Mouse (Mus musculus) effector memory CD4-positive, alpha-beta T cell, adult 5 months (primary cell): Measurements from ENCODE around the gene Slc24a5. TPM values are rescaled to one million over a fixed set of nuclear protein-coding genes. Genes with fewer than 3 reads are reported as not detected.

Source experiments
- polyA plus RNA-seq: library from polyadenylated mRNA; unstranded; fragments of 100-300 nt; shearing (Covaris generic); gene quantifications from one replicate; pipeline ENCODE4 v1.2.1, GENCODE M21; 2017

Gene Slc24a5
- 1.4 TPM for polyA plus RNA-seq

DNA sequence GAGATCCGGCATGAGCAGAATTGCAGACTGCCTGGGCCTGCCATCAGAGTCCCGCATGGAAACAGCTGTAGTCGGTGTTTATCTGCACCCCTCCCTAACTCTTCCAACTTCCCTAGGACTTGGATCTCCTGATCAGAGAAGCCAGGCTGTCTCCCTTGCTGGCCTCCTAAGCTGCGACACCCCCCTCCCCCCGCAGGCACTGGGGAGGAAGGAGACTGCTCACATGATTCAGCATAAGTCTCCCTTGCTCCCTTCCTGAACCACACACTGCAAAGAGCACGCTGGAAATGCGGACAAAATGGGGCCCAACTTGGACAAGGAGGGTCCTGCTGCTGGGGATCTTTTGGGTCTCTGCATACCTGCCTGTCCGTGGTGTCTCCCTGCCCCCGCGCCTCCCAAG, at the start of gene Slc24a5:
Gene Slc24a5, plus strand, starts transcription at position 231 of the 400 bp plus-strand sequence.

DNA sequence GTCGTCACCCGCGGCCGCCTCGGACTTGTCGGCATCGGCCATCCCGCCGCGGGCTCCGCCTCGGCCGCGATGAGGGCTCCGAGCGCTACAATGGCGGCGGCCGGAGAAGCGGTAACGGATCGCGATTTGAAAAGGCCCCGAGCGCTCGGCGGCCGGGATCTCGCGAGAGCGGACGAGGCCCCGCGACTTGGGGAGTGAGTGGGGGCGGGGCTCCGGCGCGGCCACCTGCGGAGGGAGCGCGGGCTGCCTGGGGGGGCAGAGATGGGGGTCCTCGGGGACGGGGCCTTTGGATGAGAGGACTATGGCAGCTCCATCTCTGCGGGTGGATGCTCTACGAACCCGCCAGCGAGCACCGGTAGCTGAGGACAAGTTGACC, 55.5 kb downstream of the Slc24a5 start, which contains the start of gene Myef2:
Gene Myef2, minus strand, starts transcription at position 185 of the 376 bp plus-strand sequence.

DNA sequence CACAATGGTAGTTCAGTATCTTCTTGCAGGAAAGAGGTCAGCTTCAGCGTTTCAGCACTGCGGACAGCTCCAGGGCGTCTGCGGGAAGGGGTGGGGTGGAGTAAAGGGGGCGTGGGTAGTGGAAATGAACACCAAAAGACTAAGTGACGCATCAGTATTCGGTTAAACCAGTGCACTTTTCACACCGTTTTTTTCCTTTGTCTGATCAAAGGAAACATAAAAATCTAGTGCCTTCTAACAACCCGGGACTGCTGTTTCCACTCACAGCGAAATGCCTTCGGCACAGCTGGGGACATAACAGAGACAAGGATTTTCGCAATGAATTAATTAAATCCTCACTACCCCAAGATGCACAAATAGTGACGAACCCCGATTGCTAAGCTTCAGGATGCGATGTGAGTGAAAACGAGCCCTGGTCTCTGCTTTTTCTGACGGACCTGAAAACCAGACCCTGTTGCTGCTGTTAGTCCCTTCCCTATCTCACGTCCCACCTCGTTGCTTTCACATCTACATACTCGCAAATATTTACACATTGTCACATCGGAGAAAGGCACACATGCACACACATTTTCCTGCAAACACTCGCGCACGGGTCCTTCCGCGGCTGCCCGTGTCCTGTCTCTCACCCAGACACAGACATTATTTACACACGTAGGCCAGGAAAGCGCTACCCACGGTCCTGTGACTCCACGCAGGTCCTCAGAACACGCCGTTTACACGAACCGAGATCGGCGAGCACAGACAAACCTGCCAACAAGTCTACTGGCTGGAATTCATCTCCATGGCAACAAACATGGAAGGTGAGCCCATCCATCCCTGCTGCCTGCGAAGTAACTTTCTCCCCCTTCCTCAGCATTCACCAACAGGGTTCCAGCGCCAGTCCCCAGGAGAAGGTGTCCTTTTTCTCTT, 68.2 kb downstream of the Slc24a5 start, which contains the start of gene Ctxn2:
Gene Ctxn2, plus strand, starts transcription at position 790 of the 909 bp plus-strand sequence.

Other genes starting within 250 kb of the Slc24a5 start
- 28.4 TPM for gene Myef2, start 55.5 kb downstream of the Slc24a5 start, polyA plus RNA-seq
- gene Ctxn2, start 68.6 kb downstream of the Slc24a5 start, polyA plus RNA-seq, result not detected
- gene Slc12a1, start 84.4 kb downstream of the Slc24a5 start, polyA plus RNA-seq, result not detected
- 35.7 TPM for gene Dut, start 179.1 kb downstream of the Slc24a5 start, polyA plus RNA-seq